Mouse (Mus musculus) G1E-ER4 (cell line): ENCODE results near the gene Pappa2. TPM values are rescaled to one million over a fixed set of nuclear protein-coding genes. Genes with fewer than 3 reads are reported as not detected.

Experiments
- GATA1 ChIP-seq: IDR thresholded peaks from one replicate; pipeline ENCODE4 v1.8.0; 2012; ENCODE audit warnings: low read length, inconsistent platforms
- polyA plus RNA-seq: library from polyadenylated mRNA; stranded (reverse); fragments of >175 nt; gene quantifications from 2 replicates; pipeline ENCODE4 v1.2.3, GENCODE M21; 2012

Gene Pappa2
- polyA plus RNA-seq, 1 experiment, result not detected

DNA sequence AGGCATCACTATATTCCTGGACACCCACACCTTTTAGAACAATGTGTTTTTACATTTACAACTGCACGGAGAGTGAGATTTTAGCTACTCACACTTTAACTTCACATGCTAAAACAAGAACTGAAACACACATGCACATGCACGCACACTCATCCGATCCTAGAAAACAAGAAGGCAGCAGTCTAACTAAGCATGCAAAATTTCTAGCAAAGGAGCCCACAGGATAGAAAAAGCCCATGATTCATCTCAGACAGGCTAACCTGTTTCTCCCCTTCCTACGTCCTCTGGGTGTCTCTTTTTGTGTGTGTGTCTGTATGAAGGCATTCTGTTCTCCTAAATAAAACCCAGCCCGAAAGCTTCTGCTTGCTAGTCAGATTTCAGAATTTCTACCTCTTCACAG lies 239.3 kb downstream of the Pappa2 start:
- TF ChIP-seq GATA1, result no peak

DNA sequence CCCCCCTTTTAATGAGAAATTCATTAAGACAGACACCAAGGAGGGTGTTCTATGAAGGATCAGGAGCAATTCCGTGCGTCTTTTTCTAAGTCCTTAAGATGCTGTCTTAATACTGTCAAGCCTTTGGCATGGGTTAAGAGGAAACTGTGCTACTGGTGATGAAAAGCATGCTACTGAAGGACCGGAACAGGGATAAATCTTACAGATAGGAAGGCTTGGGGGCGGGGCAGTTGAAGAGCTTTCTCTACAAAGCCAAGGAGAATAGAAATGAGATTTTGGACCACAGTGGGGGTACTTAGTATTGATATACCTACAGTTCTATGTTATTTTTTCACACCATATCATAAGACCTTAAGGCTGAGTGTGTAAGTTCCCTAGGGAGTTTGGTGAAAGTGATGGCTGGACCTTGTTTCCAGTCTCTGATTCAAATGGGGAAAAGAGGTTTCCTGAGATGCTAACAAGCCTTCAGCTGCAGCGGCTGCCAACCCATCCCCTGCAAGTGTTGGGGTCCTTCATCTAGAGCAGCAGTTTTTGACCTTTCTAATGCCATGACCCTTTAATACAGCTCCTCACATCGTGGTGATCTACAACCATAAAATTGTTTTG lies 240.0 kb downstream of the Pappa2 start:
- TF ChIP-seq GATA1, result no peak

DNA sequence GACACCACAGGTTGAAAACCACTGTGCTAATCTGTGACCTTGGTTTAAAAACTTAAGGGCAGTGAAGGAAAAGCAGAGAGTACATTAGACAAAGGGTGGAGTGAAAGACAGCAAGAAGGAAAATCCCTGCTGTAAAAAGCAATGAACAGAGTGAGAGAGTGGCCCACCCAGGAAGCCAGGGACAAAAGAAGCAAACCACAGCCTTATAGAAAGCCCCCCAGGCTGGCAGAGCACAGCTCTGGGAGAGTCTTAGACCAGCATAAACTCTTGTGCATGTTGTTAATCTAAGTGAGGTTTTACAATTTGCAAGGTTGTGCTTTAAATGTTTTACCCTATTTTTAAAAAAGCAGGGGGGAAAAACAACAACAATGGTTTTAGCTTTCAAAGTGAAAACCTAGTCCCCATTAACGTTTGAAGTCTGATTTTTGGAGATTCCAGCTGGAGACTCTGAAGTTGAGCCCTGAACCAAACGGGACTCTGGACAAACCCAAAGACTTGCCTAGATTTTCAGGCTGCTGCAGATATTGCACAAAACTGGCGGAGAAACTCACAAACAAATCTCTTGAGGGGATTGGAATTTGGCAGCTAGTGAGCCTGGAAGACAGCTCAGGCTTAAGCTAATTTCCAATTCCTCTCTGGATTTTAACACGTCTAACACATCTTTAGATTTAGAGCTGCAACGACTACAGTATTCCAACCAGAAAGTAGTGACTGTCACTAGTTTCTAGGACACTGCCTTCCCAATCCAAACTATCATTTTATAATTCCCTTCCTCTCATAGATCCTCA lies 241.0 kb downstream of the Pappa2 start:
- no peak for TF ChIP-seq GATA1

DNA sequence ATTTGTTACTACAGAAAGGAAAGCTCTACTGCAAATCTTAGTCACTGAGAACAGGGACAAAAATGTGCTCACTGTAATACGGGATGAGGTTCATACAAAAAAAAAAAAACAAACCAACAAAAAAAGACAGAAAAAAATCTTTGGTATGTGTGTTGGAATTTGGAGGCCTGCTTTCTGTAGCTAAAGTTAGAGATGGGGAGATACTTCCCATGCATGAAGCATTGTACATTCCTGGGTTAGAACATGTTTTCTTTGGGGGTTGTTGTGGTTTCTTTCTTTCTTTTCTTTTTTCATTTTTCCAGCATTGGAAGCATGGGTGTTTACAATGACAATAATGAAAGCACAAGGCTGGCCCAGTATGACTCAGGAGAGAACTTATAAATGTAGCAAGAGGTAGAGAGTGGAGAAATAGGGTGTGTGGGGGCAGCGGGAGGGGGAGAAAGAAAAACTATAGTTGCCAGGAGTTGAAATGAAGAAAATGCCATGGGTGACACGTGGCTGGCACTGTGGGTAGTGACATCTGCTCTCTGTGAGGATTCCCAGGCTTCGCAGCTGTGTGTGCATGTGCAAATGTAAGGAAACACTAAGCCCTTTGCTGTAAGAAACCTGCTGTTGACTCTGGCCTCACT lies 247.3 kb downstream of the Pappa2 start:
- no peak for TF ChIP-seq GATA1

DNA sequence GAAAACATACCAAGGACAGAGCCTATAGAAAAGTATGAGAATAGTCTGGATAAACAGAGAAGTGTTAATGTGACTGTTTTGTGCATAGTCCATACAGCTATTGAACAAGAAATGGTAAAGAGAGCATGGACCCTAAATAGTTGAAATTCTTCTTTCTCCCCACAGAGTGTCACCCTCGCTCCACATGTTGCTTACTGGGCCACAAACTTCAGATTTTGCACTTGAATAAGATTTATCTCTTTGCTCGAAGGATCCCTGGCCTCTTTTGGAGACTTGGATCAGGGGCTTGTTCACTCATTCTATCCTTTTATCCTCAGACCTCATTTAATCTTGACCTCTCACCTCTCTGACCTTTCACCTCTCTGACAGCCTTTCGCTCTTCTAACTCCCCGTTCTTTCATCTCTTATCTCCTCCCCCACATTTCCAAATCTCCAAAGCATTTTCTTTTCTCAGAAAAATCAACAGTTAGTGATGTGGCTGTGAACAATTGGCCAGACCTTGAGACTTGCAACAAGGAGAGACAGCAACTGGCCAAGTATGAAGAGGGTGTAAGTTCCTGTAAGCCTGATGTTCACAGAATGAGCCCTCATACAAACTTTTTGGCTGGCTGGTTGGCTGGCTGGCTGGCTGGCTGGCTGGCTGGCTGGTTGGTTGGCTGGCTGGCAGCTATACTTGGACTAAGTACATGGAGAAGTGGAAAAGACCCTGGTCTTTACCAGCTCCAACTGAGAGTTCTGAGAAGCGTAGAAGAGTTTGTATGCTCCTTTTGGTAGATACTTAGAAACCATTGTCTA lies 266.8 kb downstream of the Pappa2 start:
- no peak for TF ChIP-seq GATA1

DNA sequence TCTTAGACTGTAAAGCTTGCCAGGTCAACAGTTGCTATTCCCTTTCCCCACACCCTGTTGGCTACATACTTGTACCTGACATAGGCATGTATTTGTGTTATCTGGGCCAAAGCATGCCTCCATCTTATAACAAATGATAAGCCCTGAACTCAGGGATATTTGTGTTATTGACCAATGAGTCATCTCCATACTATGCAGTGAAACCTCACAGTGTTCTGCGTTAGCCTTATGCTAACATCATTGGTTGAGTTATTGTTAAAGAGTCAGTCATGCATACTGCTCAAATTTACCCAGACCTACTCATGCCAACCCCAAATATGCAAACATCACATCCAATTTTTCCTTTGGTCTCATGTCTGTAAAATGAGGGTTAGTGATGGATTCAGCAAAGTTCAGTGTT lies 279.0 kb downstream of the Pappa2 start:
- no peak for TF ChIP-seq GATA1

DNA sequence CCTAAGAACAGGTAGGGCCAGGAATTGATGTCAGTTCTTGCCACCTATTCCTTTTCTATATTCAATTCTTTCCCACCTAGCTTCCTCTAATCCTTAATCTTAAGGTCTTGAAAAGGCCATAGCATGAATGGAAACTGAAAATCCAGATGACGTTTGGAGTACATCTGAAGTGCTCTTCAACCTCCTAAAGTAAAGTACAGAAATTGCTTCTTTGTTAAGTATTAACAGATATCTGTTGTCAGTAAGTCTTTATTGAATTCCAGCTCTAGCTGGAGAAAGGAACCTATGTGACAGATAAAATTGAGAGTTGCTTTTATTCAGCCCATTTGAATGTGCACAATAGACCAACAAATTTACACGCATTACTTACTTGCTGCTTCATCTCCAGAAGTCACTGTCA lies 280.1 kb downstream of the Pappa2 start:
- no peak for TF ChIP-seq GATA1

DNA sequence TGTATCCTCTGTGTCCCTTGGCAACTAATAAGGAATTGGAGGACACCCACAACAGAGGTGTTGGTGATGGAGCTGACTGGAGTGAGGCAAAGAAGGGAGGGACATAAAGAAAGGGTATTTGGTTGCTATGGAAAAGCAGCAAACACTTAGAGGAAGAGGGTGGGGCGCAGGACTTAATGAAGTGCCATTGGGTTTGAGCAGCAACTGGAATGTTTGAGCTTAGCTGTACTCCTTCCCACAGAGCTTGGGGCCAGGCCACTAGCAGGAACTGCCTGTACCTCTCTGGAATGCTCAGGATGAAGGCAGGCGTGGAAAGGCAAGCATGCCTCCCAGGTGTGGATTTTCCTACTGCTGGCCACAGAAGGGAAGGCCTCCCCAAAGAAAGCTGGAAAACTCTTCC lies 281.0 kb downstream of the Pappa2 start:
- no peak for TF ChIP-seq GATA1

DNA sequence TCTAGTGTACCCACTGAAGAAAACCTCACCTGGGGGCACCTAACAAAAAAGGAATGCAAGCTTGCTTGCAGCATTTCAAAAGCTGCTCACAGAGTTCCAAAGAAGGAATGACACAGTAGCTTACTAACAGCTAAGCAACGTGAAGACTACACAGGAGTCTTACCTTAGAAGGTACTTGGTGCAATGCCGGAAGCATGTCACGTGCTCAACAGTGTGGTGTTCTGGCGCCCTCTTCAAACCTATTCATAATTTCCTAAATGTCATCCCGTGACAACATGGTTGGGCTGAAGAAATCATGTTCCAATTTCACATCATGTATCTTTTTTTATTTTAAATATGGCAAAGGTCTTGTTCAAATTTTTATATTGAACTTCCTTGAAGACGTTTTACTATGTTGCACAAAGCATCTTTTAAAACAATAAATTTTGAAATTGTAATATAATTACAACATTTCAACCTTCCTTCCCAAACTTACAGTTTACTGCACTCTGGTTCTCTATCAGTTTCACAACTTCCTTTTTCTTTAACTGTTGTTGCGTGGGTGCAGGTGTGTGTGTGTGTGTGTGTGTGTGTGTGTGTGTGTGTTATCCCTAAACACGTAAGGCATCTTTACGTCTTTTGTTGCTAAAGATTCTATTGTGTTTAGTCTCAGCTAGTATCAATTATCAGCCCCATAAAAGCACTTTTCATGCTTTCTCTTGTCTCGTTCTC lies 282.3 kb downstream of the Pappa2 start:
- no peak for TF ChIP-seq GATA1

DNA sequence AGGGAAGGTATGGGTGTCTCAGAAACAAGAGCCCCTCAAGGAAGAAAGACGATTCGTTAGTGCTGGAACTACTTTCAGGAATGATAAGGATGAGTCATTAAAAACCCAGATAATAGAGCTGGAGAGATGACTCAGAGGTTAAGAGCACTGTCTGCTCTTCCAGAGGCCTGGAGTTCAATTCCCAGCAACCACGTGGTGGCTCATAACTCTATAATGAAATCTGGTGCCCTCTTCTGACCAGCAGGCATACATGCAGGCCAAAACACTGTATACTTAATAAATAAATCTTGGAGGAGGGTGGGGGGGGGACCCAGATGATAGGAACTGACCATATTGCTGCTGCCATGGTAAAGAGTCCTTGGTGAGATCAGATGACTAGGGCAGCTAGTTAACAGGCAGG lies 282.9 kb downstream of the Pappa2 start:
- no peak for TF ChIP-seq GATA1

DNA sequence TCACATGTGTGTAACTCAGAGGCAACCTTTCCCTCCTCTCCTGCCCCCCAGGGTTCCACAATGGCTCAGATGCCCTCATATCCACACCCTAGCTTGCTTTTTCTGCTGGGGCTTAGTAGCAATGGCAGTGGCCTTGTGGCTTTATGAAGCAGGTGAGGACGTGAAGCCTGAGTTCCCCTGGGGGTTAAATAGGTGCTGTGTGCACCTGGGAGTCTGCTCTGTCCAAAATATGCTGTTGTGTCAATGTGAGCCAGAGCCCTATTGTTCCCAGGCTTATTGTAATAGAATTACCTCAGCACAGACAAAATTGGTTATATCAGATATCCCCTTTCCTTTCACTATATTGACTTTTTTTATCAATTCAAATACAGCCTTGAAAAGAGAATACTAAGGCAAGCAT lies 292.6 kb downstream of the Pappa2 start:
- no peak for TF ChIP-seq GATA1

DNA sequence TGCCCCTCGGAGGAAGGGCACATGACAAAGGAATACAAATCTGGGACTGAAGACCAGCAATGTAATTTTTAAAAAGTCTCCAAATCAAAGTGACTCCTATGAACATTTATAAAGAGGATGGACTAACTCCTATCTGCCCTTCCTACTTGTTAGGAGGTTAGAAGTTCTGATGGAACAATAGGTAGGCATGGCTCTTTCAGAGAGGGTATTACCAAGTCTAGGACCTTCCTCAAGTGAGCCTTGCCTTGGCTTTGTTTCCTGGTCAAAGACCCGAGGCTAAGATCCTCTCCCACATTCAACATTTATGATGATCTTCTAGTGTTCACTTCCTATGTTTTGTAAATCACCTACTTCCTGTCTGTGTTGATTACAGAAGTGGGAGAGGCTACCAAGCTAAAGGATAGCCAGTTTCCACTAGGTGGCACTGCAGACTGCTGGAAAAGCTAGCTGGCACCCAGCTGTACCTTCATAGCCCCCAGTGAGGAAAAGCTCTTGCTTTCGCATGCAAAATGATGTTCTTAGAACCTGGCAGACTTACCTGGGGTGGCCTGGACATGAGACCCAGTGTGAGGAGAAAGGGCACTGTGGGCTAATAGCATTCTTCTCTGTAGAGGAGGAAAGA lies 310.2 kb downstream of the Pappa2 start:
- TF ChIP-seq GATA1, result no peak

DNA sequence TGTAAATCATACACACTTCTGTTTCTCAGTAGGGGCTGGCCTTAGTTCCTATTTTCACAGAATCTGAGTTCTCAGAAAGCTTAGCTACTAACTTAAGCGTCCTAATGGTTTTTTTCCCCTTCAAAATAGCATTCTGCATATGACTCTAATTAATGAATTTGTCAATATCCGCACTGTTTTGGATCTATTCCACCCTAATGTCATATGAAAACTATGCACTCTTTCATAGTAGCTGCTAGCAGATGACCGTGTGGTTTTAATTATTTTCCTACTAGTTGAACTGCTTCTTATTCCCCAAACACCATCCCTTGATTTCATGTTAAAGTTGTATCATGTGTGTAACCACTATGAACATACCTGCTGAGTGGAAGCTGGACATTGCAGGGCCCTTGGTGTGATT lies 314.3 kb downstream of the Pappa2 start:
- TF ChIP-seq GATA1, result no peak
